Mouse (Mus musculus) liver, embryonic 13.5 days (tissue): ENCODE measurements around the gene Mageb2. TPM values are rescaled to one million over a fixed set of nuclear protein-coding genes. Genes with fewer than 3 reads are reported as not detected.
"Not testable (repeated sequence)": the region's sequence is repeated elsewhere in the genome, so short reads cannot be mapped to it uniquely, and the experiment has no call there.

Experiments
- ATAC-seq: fragments of 200-750 bp; cut with Nextera tagmentation; 2 replicates; pipeline ENCODE4 v1.8.0; 2017; ENCODE audit warnings: low read depth, mild to moderate bottlenecking, moderate number of reproducible peaks, moderate library complexity
- DNase-seq: peaks from one replicate; pipeline ENCODE4 v3.0.0; 2022
- H3K27ac ChIP-seq: fragments of 300-500 bp; sonication (generic); 2 replicates; pipeline ENCODE4 v1.5.1; 2015; ENCODE audit warnings: moderate library complexity, mild to moderate bottlenecking, inconsistent platforms
- H3K27me3 ChIP-seq: fragments of 300-500 bp; sonication (generic); 2 replicates; pipeline ENCODE4 v1.6.1; 2015; ENCODE audit warnings: mild to moderate bottlenecking, inconsistent platforms
- H3K36me3 ChIP-seq: fragments of 300-500 bp; sonication (generic); 2 replicates; pipeline ENCODE4 v1.6.1; 2015; ENCODE audit warnings: mild to moderate bottlenecking, inconsistent platforms
- H3K4me1 ChIP-seq: fragments of 300-500 bp; sonication (generic); replicated peaks from 2 replicates; pipeline ENCODE4 v1.6.1; 2015; ENCODE audit warnings: inconsistent platforms
- H3K4me2 ChIP-seq: fragments of 300-500 bp; sonication (generic); 2 replicates; pipeline ENCODE4 v1.6.1; 2015; ENCODE audit warnings: inconsistent platforms, mild to moderate bottlenecking, moderate library complexity
- H3K4me3 ChIP-seq: fragments of 300-500 bp; sonication (generic); replicated peaks from 2 replicates; pipeline ENCODE4 v1.5.1; 2015; ENCODE audit warnings: mild to moderate bottlenecking, inconsistent platforms
- H3K9ac ChIP-seq: fragments of 300-500 bp; sonication (generic); 2 replicates; pipeline ENCODE4 v1.6.1; 2015; ENCODE audit warnings: mild to moderate bottlenecking, inconsistent platforms
- H3K9me3 ChIP-seq: fragments of 300-500 bp; sonication (generic); replicated peaks from 2 replicates; pipeline ENCODE4 v1.6.1; 2016; ENCODE audit warnings: inconsistent platforms
- WGBS: fragments of 180-500 bp; shearing (Covaris S2); methylation state at CpG from one replicate; pipeline ENCODE4 v1.1.7; 2015; ENCODE audit not compliant: insufficient replicate concordance; 5-methylcytosine and 5-hydroxymethylcytosine counted together
- polyA plus RNA-seq: library from polyadenylated mRNA; unstranded; fragments of >200 nt; fragmentation: Nextera tagmentation; extraction: Ambion mirVana; gene quantifications from 2 replicates; pipeline ENCODE4 v1.2.1, GENCODE M21; 2015

Mageb2 gene
- polyA plus RNA-seq = not detected in 2 replicates

- H3K9me3 ChIP-seq, H3K4me1 ChIP-seq, ATAC-seq, DNase-seq, H3K9ac ChIP-seq, H3K36me3 ChIP-seq, H3K4me2 ChIP-seq, H3K27me3 ChIP-seq, H3K27ac ChIP-seq, H3K4me3 ChIP-seq: not testable (repeated sequence)
- 85% methylated on average over 2 of the region's 2 CpGs for WGBS
Observed at GRCm38 (mm10) chrX:91331390-91331789, at the start of gene Mageb2. TSS of gene Mageb2 (plus strand) at chrX:91331690.

DNA sequence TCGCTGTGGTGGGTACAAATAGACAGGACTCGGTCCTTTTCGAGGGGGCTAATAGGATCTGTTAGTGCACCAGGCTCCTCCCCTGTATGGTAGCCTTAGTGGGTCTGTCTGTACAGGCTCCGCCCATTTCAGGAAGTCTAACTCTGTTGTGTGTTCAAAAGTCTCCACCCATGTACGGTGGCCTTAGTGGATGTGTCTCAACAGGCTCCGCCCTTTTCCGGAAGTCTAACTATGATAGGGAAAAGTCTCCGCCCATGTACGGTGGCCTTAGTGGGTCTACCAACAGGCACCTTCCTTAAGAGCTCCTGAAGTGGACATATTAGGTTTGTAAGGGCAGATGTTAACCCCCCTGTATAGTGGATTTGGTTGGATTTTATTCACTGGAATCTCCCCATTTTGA is 18.2 kb upstream of the Mageb2 start:
- not testable (repeated sequence) for H3K9me3 ChIP-seq, H3K4me2 ChIP-seq, H3K27ac ChIP-seq, H3K9ac ChIP-seq, DNase-seq, H3K4me3 ChIP-seq, ATAC-seq, H3K36me3 ChIP-seq, H3K27me3 ChIP-seq, H3K4me1 ChIP-seq
- WGBS = 77% methylated on average over 9 of the region's 9 CpGs

Other genes starting within 250 kb of the Mageb2 start
- gene Gm5072, start 60.8 kb downstream of the Mageb2 start, polyA plus RNA-seq = not detected in 2 replicates
- gene Gm8914, start 148.4 kb downstream of the Mageb2 start, polyA plus RNA-seq = not detected in 2 replicates
- gene 1700084M14Rik, start 244.2 kb downstream of the Mageb2 start, polyA plus RNA-seq = not detected in 2 replicates